Mouse (Mus musculus): ENCODE data around the gene Gm13290. TPM values are rescaled to one million over a fixed set of nuclear protein-coding genes. Genes with fewer than 3 reads are reported as not detected.
"Not testable (repeated sequence)": the region's sequence is repeated elsewhere in the genome, so short reads cannot be mapped to it uniquely, and the experiment has no call there.

Gm13290 gene
- 0.30 and 0.70 TPM in 2 replicates for polyA plus RNA-seq (2015; fragmentation: Nextera tagmentation; extraction: Ambion mirVana)

DNA sequence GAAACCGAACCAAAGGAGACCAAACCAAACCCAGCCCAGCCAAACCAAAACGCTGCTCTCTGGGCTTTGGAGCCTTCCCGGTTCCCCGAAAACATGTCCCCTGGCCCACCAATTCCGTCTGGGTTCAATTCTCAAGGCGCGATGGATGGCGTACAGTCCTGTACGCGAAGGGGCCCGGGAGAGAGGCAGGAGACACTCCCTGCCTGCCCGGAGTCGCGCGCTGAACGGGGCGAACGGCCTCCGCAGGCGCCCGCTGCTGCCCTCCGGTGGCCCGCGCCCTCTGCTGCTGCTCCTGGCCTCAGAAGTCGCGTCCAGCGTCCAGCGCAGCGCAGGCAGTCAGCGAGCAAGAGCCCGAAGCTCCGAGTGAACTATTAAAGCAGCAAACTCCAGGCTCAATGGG lies at the start of gene Gm13290:
TSS of gene Gm13290 (plus strand) at position 301 of the 400 bp plus-strand sequence.
- not testable (repeated sequence) for H3K9me3 ChIP-seq; H3K27ac ChIP-seq; H3K4me3 ChIP-seq (replicated peaks); H3K4me2 ChIP-seq; H3K4me1 ChIP-seq; ATAC-seq (ENCODE audit: insufficient read depth, low FRiP score, low read depth); H3K27me3 ChIP-seq (replicated peaks); H3K9ac ChIP-seq; H3K36me3 ChIP-seq
- WGBS = no CpG with 5 or more reads among the region's 32 CpGs

DNA sequence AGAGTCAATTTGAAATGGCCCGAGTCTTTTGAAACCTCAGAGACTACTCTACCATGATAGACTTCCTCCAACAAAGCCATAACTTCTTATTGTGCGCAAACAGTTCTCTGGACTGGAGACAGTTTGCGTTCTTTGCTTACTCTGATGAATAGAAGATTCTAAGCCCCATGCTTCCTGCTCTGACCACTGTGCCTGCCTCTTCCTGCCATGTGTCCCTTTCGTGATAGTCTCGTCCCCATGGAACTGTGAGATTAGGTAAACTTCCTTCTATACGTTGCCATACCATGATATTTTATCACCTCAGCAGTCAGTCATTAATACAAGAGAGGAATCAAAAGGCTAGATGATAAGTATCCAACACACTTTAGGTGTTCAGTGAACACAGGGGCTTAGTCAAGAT lies 46.9 kb upstream of the Gm13290 start:
- Histone ChIP-seq H3K4me3 (replicated peaks) (no peak overlapping the region), H3K36me3 (no peaks in the 10 kb centered on the region), H3K9ac (no peak overlapping the region), H3K4me2 (no peak overlapping the region), H3K4me1 (no peaks in the 10 kb centered on the region), H3K9me3 (no peaks in the 10 kb centered on the region), H3K27ac (no peak overlapping the region), H3K27me3 (replicated peaks) (no peaks in the 10 kb centered on the region)
- 73% methylated on average over 6 of the region's 6 CpGs for WGBS
- ATAC-seq (ENCODE audit: insufficient read depth, low FRiP score, low read depth) = no peak

DNA sequence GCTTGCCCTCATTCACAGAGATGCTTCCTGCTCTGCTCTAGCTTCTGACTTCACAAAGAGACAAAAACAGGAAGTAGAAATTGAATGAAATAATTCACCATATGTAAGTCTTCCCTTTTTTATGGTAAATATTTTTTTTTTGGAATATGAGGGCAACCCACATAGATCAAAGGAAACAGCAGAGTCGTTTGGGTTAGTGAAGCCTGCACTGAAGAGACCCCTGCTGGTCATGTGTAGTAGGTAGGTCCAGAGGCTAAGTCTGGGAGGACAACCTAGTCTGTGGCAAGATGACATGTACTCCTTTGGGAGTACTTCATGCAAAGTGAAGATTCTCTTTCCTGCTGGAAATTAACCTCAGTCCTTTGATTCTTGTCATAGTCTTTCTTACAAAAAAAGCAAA lies 46.3 kb upstream of the Gm13290 start:
- ATAC-seq (ENCODE audit: insufficient read depth, low FRiP score, low read depth) = no peak
- Histone ChIP-seq H3K9me3 (no peaks in the 10 kb centered on the region), H3K27ac (no peak overlapping the region), H3K4me3 (replicated peaks) (no peak overlapping the region), H3K27me3 (replicated peaks) (no peaks in the 10 kb centered on the region), H3K4me1 (no peaks in the 10 kb centered on the region), H3K9ac (no peak overlapping the region), H3K36me3 (no peaks in the 10 kb centered on the region), H3K4me2 (no peak overlapping the region)
- WGBS = 0% methylated on average over 1 of the region's 1 CpGs

DNA sequence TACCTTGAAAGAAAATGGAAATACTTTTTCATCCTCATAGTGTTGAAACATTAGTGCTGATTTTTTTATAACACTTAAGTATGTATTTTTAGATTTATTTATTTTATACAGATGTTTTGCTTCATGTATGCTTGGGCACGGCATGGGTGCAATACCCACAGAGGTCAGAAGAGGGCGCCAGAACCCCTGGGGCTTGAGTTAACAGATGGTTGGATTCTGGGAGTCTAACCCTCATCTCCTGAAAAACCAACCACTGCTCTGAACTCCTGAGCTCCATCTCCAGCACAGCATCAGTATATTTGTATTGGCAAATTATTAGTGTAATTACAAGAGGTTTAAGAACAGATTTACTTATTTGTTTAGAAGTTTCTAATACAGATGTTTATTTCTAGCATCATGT lies 35.2 kb upstream of the Gm13290 start:
- Histone ChIP-seq H3K4me1 (0 out of 2 replicates have a peak, but pooled peaks cover 4% of the 10 kb centered on the region), H3K4me2 (no peak overlapping the region), H3K9ac (no peak overlapping the region), H3K9me3 (no peaks in the 10 kb centered on the region), H3K27me3 (replicated peaks) (no peaks in the 10 kb centered on the region), H3K36me3 (no peaks in the 10 kb centered on the region), H3K4me3 (replicated peaks) (no peak overlapping the region), H3K27ac (no peak overlapping the region)
- WGBS = 6% methylated on average over 2 of the region's 2 CpGs
- no peak for ATAC-seq (ENCODE audit: insufficient read depth, low FRiP score, low read depth)

DNA sequence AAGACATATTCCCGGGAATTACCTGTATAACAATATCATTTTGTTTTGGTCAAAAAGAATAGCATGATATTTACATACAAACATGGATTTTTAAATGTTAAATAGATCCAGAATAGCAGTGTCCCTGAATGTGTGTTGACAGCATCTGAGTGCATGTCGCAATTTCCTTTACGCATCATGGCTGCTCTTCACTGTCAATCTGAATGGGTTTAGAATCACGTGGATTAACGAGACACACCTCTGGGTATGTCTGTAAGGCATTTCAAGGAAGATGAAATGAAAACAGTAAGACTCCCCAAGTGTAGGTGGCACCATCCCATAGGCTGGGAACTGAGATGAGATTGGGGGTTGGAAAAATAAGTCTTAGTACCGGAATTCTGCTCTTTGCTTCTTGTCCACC lies 34.6 kb upstream of the Gm13290 start:
- no peak overlapping the region for H3K4me3 ChIP-seq (replicated peaks)

DNA sequence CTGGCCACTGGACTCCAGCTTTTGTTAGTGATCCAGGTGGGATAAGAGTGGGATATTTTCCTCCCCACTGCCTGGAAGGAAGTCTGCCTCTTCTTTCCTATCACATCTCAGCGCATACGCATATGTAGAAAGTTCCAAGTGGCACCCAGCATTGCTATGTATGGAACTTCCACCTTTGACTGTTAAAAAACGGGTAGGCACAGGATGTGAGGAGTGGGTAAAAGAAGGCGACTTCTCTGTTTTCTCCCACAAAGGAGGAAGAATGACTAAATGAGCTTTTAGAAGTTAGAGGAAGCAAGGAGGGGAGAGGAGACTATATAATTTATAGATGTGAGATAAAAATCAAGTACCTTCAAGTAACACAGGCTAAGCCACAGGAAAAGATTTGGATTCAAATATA lies 32.2 kb upstream of the Gm13290 start:
- ATAC-seq (ENCODE audit: insufficient read depth, low FRiP score, low read depth) = no peak
- WGBS = 83% methylated on average over 4 of the region's 4 CpGs
- Histone ChIP-seq H3K4me1 (0 out of 2 replicates have a peak, but pooled peaks cover 7% of the 10 kb centered on the region), H3K9me3 (no peaks in the 10 kb centered on the region), H3K27me3 (replicated peaks) (no peaks in the 10 kb centered on the region), H3K27ac (no peak overlapping the region), H3K4me3 (replicated peaks) (no peak overlapping the region), H3K36me3 (no peaks in the 10 kb centered on the region), H3K9ac (no peak overlapping the region), H3K4me2 (no peak overlapping the region)

More for the DNA sequence above, 34.6 kb upstream of the Gm13290 start:
- 84% methylated on average over 6 of the region's 6 CpGs for WGBS
- Histone ChIP-seq H3K9me3 (no peaks in the 10 kb centered on the region), H3K4me1 (0 out of 2 replicates have a peak, but pooled peaks cover 4% of the 10 kb centered on the region), H3K9ac (no peak overlapping the region), H3K27ac (no peak overlapping the region), H3K36me3 (no peaks in the 10 kb centered on the region), H3K27me3 (replicated peaks) (no peaks in the 10 kb centered on the region), H3K4me2 (no peak overlapping the region)
- no peak for ATAC-seq (ENCODE audit: insufficient read depth, low FRiP score, low read depth)

DNA sequence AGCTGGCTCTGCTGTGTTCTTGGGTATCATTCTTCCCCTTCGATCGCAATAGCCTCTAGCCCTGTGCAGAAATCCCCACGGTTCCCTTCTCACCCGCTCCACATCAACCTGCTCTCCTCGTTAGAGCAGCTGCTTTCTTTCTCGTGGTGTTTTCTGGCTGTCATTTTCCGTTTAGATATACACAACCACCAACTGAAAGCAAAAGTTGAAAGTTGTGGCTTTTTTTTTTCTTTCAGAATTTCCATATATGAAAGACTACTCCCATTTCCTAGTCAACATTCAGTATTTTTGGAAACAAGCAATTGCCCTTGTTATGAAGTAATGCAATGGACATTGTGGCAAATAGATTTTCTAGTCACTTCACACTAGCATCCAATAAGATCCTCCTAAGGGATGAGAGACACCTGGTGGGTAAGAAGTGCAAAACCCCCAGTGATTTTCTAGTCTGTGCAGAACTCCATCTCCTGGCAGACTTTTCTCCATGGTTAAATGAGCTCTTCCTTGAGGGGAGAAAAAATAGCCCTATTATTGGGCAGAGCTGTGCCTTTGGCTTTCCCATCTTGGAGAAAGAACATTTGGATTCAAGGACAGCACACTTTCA lies 30.8 kb upstream of the Gm13290 start:
- 46% methylated on average over 7 of the region's 7 CpGs for WGBS
- Histone ChIP-seq H3K27ac (no peak overlapping the region; the same call in 1 of the 2 replicates), H3K36me3 (no peaks in the 10 kb centered on the region), H3K4me3 (replicated peaks) (no peak overlapping the region), H3K4me1 (0 out of 2 replicates have a peak, but pooled peaks cover 7% of the 10 kb centered on the region), H3K27me3 (replicated peaks) (no peaks in the 10 kb centered on the region), H3K9ac (no peak overlapping the region), H3K4me2 (no peak overlapping the region), H3K9me3 (no peaks in the 10 kb centered on the region)
- no peak for ATAC-seq (ENCODE audit: insufficient read depth, low FRiP score, low read depth)

DNA sequence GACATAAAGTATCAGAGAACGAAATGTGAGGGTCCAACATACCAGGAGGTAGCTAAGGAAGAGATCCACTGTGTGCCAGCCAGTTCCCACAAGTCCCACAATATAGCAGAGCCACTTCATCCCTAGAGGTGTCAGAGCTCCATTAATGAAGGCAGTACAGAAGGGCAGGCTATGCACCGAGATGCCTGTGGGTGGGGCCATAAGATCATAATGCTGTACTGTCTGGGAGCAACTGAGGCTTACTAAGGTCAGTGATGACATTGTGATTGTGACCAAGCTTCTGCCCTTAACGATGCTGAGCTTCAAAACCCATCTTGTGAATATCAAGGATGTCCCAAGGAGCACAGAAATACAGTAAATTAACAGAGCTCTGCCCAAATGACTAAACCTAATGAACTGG lies 29.4 kb upstream of the Gm13290 start:
- H3K4me3 ChIP-seq (replicated peaks) = no peak overlapping the region
- ATAC-seq (ENCODE audit: insufficient read depth, low FRiP score, low read depth) = no peak
- H3K9ac ChIP-seq = no peak overlapping the region
- H3K4me1 ChIP-seq = 0 out of 2 replicates have a peak, but pooled peaks cover 7% of the 10 kb centered on the region
- H3K4me2 ChIP-seq = no peak overlapping the region
- no peak overlapping the region for H3K27ac ChIP-seq
- H3K27me3 ChIP-seq (replicated peaks) = no peaks in the 10 kb centered on the region
- WGBS = 71% methylated on average over 3 of the region's 3 CpGs
- no peaks in the 10 kb centered on the region for H3K36me3 ChIP-seq
- H3K9me3 ChIP-seq = no peaks in the 10 kb centered on the region

DNA sequence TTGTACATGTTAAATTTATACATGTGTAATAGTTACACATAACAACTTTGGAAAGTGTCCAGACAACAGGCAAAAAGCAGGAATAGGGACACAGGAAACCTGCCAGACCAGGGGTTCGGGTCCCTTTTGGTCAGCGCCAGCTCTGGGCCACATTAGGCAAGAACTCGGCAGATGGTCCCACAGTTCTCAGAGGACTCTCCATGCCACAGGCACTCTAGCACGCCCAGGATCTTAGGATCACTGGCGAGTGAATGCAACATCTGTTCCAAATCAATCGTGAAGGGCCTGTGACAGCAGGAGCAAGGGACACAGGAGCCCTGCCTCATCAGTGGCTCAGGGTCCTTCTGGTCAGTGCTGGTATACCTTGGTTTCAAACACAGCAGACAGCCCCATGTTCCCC lies 23.7 kb upstream of the Gm13290 start:
- 52% methylated on average over 6 of the region's 6 CpGs for WGBS
- no peaks in the 10 kb centered on the region for H3K27me3 ChIP-seq (replicated peaks)
- H3K9ac ChIP-seq = no peak overlapping the region
- 0 out of 2 replicates have a peak, but pooled peaks cover 4% of the 10 kb centered on the region for H3K4me1 ChIP-seq
- ATAC-seq (ENCODE audit: insufficient read depth, low FRiP score, low read depth) = no peak
- no peaks in the 10 kb centered on the region for H3K9me3 ChIP-seq
- no peak overlapping the region for H3K27ac ChIP-seq
- no peak overlapping the region for H3K4me3 ChIP-seq (replicated peaks)
- H3K36me3 ChIP-seq = no peaks in the 10 kb centered on the region
- no peak overlapping the region for H3K4me2 ChIP-seq

DNA sequence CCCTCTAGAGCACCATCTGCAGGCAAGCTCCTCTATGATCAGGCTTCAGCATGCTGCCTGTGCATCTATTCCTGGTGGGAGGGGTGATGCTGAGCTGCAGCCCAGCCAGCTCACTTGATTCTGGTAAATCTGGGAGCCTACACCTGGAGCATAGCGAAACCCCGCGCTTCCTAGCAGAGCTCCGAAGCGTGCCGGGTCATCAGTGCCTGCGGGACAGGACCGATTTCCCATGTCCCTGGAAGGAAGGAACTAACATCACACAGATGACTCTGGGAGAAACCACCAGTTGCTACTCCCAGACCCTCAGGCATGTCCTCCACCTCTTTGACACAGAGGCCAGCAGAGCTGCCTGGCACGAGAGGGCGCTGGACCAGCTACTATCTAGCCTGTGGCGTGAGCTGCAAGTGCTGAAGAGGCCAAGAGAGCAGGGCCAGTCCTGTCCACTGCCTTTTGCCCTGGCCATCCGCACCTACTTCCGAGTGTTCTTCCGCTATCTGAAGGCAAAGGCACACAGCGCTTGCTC lies 18.8 kb upstream of the Gm13290 start, which contains the start of gene Gm13271:
TSS of gene Gm13271 (plus strand) at position 51 of the 523 bp plus-strand sequence.
- not testable (repeated sequence) for H3K27me3 ChIP-seq (replicated peaks); H3K9ac ChIP-seq; H3K4me3 ChIP-seq (replicated peaks); H3K36me3 ChIP-seq; ATAC-seq (ENCODE audit: insufficient read depth, low FRiP score, low read depth); H3K9me3 ChIP-seq; H3K4me2 ChIP-seq; H3K27ac ChIP-seq; H3K4me1 ChIP-seq
- 75% methylated on average over 15 of the region's 15 CpGs for WGBS

DNA sequence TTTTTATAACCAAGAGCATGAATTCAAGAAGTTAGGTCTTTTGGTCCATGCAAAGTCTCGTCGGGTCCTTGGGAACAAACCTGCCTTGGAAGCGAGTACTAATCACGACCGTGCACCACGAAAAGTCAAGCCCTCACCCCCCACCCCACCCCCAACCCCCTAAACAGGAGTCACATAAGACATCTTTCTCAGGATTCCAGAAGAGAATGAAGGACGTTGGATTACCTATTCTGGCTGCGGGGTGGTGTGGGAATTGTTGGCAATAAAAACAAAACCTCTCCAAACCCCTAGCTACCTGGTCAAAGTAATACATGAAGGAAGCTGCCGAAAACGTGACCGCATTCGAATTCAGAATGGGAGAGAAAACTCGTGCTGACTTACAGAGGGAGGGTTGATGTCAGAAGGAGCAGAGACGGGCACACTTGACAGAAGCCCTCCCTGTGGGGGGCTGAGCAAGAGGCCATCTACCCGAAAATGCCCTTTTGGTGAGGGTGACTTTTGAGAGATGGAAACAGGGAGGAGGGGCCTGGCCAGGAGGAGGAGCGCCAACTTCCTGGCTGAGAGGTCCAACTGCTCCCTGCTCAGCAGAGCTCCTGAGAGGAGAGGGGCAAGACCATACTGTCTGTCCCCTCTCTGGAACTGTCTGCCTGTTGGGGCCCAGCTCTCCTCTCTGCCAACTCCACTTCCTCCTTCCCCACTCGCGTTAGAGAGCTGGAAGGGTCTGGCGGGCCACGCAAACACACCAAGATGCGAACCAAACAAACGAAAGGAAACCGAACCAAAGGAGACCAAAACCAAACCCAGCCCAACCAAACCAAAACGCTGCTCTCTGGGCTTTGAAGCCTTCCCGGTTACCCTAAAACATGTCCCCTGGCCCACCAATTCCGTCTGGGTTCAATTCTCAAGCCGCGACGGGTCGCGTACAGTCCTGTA lies 16.8 kb upstream of the Gm13290 start:
- 9% methylated on average over 29 of the region's 31 CpGs for WGBS
- not testable (repeated sequence) for H3K27me3 ChIP-seq (replicated peaks); H3K9me3 ChIP-seq; H3K4me1 ChIP-seq; H3K36me3 ChIP-seq; ATAC-seq (ENCODE audit: insufficient read depth, low FRiP score, low read depth)
- H3K9ac ChIP-seq = peak overlapping the region; percentile 16; the same call in 1 of the 2 replicates
- peak overlapping the region; percentile 76 for H3K4me2 ChIP-seq
- H3K27ac ChIP-seq = peak overlapping the region; percentile 98
- H3K4me3 ChIP-seq (replicated peaks) = peak overlapping the region; percentile 57

DNA sequence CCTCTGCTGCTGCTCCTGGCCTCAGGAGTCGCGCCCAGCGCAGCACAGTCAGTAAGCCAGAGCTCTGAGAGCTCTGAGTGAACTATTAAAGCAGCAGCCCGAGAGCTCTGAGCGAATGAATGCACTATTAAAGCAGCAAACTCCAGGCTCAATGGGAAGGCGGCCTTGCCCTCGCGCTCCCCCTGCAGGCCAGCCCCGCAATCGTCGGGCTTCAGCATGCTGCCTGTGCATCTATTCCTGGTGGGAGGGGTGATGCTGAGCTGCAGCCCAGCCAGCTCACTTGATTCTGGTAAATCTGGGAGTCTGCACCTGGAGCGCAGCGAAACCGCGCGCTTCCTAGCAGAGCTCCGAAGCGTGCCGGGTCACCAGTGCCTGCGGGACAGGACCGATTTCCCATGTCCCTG lies 16.0 kb upstream of the Gm13290 start:
- Histone ChIP-seq H3K4me3 (replicated peaks) (peak overlapping the region; percentile 57), H3K27ac (peak overlapping the region; percentile 98), H3K4me2 (peak overlapping the region; percentile 76), H3K9ac (peak overlapping the region; percentile 16; the same call in 1 of the 2 replicates)
- H3K9me3 ChIP-seq; H3K27me3 ChIP-seq (replicated peaks); H3K36me3 ChIP-seq; H3K4me1 ChIP-seq: not testable (repeated sequence)
- peak; percentile 100 for ATAC-seq (ENCODE audit: insufficient read depth, low FRiP score, low read depth)
- WGBS = under 1% methylated on average over 21 of the region's 21 CpGs
